Mouse (Mus musculus) left cerebral cortex, adult 8-10 months (tissue): ENCODE results near the gene Caprin2. TPM values are rescaled to one million over a fixed set of nuclear protein-coding genes. Genes with fewer than 3 reads are reported as not detected.
"Not testable (repeated sequence)": the region's sequence is repeated elsewhere in the genome, so short reads cannot be mapped to it uniquely, and the experiment has no call there.

ENCODE experiments used
- DNase-seq, 2 experiments: peaks; one replicate each; pipeline ENCODE4 v3.0.0; 2022; ENCODE audit warnings: low spot score in 2 of 2
- total RNA-seq, 4 experiments: library from RNA; stranded (reverse); gene quantifications; 2 replicates each; pipeline ENCODE4 v1.2.4; 2022

The Caprin2 gene
- total RNA-seq, result 10 to 100 TPM in 1 of 4 experiments, 1 to 10 TPM in 3; 8.0 to 12.0 (median 9.2) TPM

DNA sequence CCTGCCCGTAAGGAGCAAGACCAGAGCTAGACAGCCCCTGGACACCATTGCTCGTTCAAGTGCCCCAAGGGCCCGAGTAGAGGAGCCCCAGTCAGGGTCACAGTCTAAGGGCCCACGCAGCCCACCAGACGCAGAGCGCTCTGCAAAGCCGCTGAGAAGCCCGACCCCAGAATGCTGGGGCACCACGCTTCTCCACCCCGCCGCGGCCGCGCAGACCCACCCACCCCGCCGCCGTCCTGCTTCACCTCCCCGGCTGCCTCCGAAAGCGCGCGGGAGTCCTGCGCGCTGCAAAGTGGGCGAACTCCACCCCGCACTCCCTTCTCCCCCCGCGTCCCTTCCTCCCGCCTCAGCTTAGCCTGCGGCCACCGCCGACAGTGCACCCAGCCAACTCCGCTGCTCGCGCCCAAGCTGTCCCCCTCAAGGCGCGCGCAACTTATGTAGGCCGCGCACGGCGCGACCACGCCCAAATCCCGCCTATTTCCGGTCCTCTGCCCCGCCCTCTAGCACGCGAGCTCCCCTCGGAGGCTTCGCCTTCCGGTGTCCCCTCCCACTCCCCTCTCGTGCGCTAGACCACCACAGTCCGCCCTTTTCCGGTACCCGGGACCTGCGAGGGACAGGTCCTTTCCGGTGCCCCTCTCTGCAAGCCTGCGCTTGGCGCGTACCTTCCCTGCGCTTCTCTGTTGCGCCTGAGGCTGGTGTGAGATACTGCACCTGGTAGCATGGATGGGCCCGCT, at the start of gene Caprin2:
TSS of gene Caprin2 (minus strand) at position 465 of the 734 bp plus-strand sequence.
- DNase-seq, result peak; percentile 74 to 83

- DNase-seq, result peak; percentile 3 to 7
These were observed 48.9 kb upstream of the Caprin2 start for GRCm38 (mm10) chr6:148944767-148945508.

- no peak for DNase-seq
These were observed 48.3 kb upstream of the Caprin2 start for GRCm38 (mm10) chr6:148944344-148944766.

DNA sequence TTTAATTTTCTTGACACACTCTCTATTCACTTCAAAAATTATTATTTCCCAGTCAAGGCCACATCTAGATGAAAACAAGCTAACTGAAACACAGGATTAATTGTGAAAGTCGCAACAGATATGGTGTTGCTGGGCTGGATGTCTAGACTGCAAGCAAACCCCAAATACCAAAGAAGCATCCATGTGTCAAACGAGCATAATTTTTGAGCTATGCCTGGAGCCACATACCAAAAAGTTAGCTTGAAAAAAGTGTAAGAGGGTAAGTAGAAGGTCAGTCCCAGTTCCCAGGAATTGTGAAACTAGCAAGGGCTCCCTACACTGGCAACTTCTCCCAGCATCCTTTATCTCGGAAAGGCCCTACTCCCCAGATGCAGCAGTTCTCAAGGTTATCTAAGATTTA, 47.7 kb upstream of the Caprin2 start:
- DNase-seq, result no peak

- no peak for DNase-seq
These were observed 46.4 kb upstream of the Caprin2 start for GRCm38 (mm10) chr6:148942406-148942805.

DNA sequence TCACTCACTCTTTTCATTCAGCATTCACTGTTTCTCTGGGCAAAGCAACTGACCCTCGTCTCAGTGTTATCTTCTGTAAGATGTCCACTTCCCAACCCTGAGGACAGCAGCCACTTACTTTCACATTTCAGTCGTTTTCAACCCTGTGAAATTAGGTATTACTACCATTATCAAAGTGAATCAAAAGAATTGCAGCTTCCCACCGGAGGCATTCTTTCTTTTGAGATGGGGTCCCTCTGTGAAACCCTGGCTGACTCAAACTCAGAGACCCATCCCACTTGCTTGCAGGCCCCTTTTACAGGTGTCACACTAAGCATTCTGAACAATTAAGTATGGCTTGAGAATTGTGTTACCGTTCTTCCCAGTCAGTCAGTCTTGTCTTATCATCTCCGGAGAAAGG, 45.8 kb upstream of the Caprin2 start:
- no peak for DNase-seq

DNA sequence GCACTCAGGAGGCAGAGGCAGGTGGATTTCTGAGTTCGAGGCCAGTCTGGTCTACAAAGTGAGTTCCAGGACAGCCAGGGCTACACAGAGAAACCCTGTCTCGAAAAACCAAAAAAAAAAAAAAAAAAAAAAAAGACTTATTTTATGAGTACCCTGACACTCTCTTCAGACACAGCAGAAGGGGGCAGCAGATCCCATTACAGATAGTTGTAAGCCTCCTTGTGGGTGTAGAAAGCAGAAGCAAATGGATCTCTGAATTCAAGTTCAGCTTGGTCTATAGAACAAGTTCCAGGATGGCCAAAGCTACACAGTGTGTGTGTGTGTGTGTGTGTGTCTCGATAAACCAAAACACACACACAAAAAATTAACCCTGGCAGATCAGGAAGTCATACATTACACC, 44.3 kb upstream of the Caprin2 start:
- DNase-seq, result not testable (repeated sequence)

DNA sequence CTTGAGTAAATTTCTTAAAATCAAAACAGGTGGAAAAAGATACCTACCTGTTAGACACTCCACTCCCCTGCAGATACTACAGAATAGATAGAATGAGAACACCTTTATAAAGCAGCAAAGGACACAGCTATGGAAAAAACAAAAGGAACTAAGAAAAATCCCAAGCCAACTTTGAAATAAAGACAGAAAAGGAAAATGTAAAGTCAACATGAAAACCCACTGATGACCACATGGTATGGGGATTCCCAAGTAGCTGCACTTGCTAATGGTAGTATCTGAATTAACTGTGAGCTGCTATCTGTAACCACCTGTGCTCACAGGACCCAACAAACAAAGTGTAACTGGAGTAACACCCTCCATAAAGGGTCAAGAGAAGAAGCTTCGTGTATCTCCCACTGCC, 41.7 kb upstream of the Caprin2 start:
- no peak for DNase-seq

- DNase-seq, result no peak
These were observed 39.0 kb upstream of the Caprin2 start for GRCm38 (mm10) chr6:148934961-148935590.

DNA sequence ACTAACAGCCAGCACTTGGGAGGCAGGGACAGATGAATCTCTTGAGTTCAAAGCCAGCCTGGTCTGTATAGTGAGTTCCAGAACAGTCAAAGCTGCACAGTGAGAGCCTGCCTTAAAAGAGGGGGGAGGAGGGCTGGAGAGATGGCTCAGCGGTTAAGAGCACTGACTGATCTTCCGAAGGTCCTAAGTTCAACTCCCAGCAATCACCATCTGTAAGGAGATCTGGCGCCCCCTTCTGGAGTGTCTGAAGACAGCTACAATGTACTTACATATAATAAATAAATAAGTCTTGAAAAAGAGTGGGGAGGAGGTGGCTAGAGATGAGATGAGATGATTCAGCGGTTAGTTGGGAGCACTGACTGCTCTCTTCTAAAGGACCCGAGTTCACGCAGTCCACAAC, 35.2 kb upstream of the Caprin2 start:
- no peak for DNase-seq

- DNase-seq, result no peak
These were observed 22.9 kb upstream of the Caprin2 start for GRCm38 (mm10) chr6:148918841-148919398.

GRCm38 (mm10) chr6:148917672-148918071, 21.6 kb upstream of the Caprin2 start:
- no peak for DNase-seq

GRCm38 (mm10) chr6:148916817-148917216, 20.8 kb upstream of the Caprin2 start:
- no peak for DNase-seq

DNA sequence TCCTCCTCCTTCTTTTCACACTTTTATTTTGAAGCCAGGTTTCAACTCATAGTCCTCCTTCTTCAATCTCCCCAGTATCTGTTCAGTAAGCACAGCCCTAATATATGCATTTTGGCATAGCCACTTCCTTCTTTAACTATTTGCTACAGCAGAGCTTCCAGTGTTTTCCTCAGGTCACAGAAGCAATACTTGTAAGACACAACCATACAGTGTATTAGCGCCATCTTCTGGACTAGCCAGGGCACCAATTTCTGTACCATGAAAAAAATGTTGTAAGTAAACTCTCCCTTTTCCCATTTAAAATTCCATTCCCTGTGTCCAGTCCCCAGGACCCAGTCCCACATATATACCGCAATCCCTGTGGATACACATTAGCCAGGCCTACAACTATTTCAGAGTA, 17.9 kb upstream of the Caprin2 start:
- DNase-seq, result peak in 1 of 2 experiments; percentile 12

GRCm38 (mm10) chr6:148911906-148912305, 15.9 kb upstream of the Caprin2 start:
- not testable (repeated sequence) for DNase-seq

GRCm38 (mm10) chr6:148906958-148907357, 10.9 kb upstream of the Caprin2 start:
- no peak for DNase-seq

DNA sequence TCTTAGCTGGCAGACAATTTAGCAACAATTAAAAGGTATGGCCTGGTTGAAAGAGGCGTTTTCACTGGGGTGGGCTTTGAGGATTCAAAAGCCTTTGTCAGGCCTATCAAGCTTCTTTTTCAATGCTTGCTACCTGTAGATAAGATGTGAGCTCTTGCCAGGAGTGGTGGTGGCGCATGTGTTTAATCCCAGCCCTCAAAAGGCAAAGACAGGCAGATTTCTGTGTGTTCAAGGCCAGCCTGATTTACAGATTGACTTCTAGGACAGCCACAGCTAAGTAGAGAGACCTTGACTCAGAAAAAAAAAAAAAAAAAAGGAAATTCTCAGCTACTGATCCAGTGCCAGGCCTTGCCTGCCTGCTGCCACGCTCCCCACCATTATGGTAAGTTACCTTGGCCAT, 6.7 kb upstream of the Caprin2 start:
- no peak for DNase-seq

- no peak for DNase-seq
These were observed 442 bp upstream of the Caprin2 start for GRCm38 (mm10) chr6:148896507-148896851.

DNA sequence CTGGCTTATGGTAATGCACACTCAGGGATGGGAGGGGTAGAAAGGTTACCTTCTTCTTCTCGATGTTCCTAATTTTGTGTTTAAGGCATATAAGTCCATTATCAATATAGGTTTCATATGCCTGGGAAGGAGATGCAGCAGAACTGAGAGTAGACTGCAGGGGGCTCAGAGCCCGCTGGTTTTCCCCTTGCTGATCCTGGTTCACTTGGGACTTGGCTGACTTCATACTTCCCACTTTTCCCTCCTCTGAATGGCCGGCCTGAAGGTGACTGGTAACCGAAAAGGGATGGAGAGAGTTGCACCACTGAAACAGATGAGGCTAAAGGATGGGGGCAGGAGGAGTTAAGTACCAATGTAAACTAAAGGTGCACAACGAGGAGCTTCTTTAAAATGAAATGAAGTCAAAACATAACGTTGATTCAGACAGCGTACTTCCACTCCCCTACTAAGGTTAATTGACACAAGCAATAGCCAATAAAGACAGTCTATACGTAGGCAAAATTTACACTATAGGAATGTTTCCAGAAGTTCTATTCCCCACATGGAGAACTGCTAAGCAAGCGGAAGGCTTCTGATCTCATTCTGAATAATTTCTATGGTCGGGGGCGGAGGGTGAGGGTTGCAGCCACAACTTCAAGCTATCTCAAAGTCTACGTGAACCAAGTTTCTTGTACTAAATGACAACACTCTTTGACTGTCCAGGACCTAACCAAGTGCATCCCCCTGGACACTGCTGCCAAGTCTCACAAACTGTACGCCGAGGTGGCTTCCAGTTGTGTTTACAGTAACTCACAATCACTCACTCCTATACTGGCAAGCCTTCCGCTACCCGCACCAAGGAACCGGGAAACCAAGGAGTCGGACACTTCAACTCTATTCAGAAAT, 907 bp downstream of the Caprin2 start:
- peak; percentile 5 to 15 for DNase-seq

- DNase-seq, result no peak
These were observed 22.1 kb downstream of the Caprin2 start for GRCm38 (mm10) chr6:148873911-148874310.

- DNase-seq, result no peak
These were observed 50.4 kb downstream of the Caprin2 start for GRCm38 (mm10) chr6:148845629-148846028.
